Mouse (Mus musculus): ENCODE measurements at regions not wholly inside any gene's neighbourhood (a gene's known extent, or its start where the extent isn't known, plus 50 kb on each side); places are given as distances from the start of the nearest gene placed in this dataset.

DNA sequence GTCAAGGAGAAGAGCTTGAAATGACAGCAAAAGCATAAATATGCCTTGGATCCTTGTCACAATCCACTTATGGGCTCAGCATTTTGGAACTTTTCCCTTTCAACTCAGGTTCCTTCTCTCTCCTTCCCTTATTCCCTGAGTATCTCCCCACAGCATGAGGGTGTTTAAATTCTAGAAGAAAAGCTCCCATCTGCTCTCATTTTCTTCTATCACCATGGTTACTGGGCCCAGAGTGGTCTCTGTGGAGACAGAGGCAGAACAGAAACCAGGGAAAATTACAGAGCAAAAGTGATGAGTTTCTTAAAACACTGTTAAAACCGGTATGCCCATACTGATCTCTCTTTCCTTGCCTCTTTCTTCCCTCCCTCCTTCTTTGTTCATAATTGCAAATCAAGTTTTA is 66.9 kb upstream of the Fam49a start:
- TF ChIP-seq CTCF (conservative IDR thresholded peaks at IDR 0.05; ENCODE audit: insufficient read depth, insufficient read length, low read depth, low read length) (no peak), POLR2A (IDR thresholded peaks at IDR 0.05; ENCODE audit: low read depth, low read length) (no peak)

All from kidney, adult 2 months (tissue).